Mouse (Mus musculus) midbrain, embryonic 14.5 days (tissue): Measurements from ENCODE around the gene Gm5726. TPM values are rescaled to one million over a fixed set of nuclear protein-coding genes. Genes with fewer than 3 reads are reported as not detected.
"Not testable (repeated sequence)": the region's sequence is repeated elsewhere in the genome, so short reads cannot be mapped to it uniquely, and the experiment has no call there.

ENCODE experiments used
- ATAC-seq: fragments of 200-750 bp; cut with Nextera tagmentation; 2 replicates; pipeline ENCODE4 v1.8.0; 2017; ENCODE audit warnings: moderate number of reproducible peaks, moderate library complexity; ENCODE audit not compliant: low FRiP score, low TSS enrichment
- DNase-seq: peaks from one replicate; pipeline ENCODE4 v3.0.0-alpha.2; 2015
- H3K27ac ChIP-seq: fragments of 300-500 bp; sonication (generic); replicated peaks from 2 replicates; pipeline ENCODE4 v1.5.1; 2014; ENCODE audit warnings: mild to moderate bottlenecking, low read depth, low read length, moderate library complexity
- H3K27me3 ChIP-seq: fragments of 300-500 bp; sonication (generic); 2 replicates; pipeline ENCODE4 v1.6.1; 2014; ENCODE audit warnings: low read length, control low read depth, mixed read lengths; ENCODE audit not compliant: control insufficient read depth, insufficient read depth
- H3K36me3 ChIP-seq: fragments of 300-500 bp; sonication (generic); 2 replicates; pipeline ENCODE4 v1.6.1; 2014; ENCODE audit warnings: low read length, control low read depth; ENCODE audit not compliant: control insufficient read depth, insufficient read depth
- H3K4me1 ChIP-seq: fragments of 300-500 bp; sonication (generic); 2 replicates; pipeline ENCODE4 v1.6.1; 2014; ENCODE audit warnings: mild to moderate bottlenecking, antibody characterized with exemption, low read length, control low read depth; ENCODE audit not compliant: control insufficient read depth, insufficient read depth
- H3K4me2 ChIP-seq: fragments of 300-500 bp; sonication (generic); 2 replicates; pipeline ENCODE4 v1.6.1; 2014; ENCODE audit warnings: mild to moderate bottlenecking, low read length, moderate library complexity
- H3K4me3 ChIP-seq: fragments of 300-500 bp; sonication (generic); replicated peaks from 2 replicates; pipeline ENCODE4 v1.5.1; 2014; ENCODE audit warnings: low read depth, low read length
- H3K9ac ChIP-seq: fragments of 300-500 bp; sonication (generic); replicated peaks from 2 replicates; pipeline ENCODE4 v1.6.1; 2014; ENCODE audit warnings: mild to moderate bottlenecking, low read length, moderate library complexity
- H3K9me3 ChIP-seq: fragments of 300-500 bp; sonication (generic); 2 replicates; pipeline ENCODE4 v1.6.1; 2016; ENCODE audit warnings: low read length, control low read depth, mixed read lengths; ENCODE audit not compliant: control insufficient read depth
- WGBS: fragments of 180-500 bp; shearing (Covaris S2); extraction: QIAGEN DNeasy Blood & Tissue Kit; methylation state at CpG from one replicate; pipeline ENCODE4 v1.1.7; 2014; 5-methylcytosine and 5-hydroxymethylcytosine counted together
- polyA plus RNA-seq: library from polyadenylated mRNA; unstranded; fragments of >200 nt; fragmentation: Nextera tagmentation; extraction: Ambion mirVana; gene quantifications from 2 replicates; pipeline ENCODE4 v1.2.1, GENCODE M21; 2014

The Gm5726 gene
- polyA plus RNA-seq = not detected in 2 replicates

DNA sequence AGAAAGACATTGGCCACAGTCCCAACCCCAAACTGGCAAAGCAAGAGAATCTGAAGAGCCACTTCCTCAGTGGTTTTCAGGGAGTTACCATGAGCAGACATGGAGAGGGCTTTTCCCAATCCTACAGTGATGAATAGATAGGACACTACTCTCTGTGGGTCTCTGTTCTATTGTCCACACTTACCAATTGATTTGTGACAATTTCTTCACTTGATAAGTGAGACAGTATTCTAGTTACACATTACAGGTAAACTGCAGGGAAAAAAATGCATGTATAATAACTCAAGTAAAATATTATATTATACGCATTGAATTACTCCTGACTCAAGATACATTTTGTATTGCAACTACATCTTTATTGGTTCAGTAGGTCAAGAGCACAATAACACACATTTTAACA, at the start of gene Gm5726:
Gene Gm5726, minus strand, starts transcription at position 101 of the 400 bp plus-strand sequence.
- WGBS = no CpG with 5 or more reads among the region's 1 CpGs
- not testable (repeated sequence) for H3K9me3 ChIP-seq, H3K27me3 ChIP-seq, DNase-seq, H3K36me3 ChIP-seq, ATAC-seq, H3K9ac ChIP-seq, H3K4me1 ChIP-seq, H3K27ac ChIP-seq, H3K4me3 ChIP-seq, H3K4me2 ChIP-seq

DNA sequence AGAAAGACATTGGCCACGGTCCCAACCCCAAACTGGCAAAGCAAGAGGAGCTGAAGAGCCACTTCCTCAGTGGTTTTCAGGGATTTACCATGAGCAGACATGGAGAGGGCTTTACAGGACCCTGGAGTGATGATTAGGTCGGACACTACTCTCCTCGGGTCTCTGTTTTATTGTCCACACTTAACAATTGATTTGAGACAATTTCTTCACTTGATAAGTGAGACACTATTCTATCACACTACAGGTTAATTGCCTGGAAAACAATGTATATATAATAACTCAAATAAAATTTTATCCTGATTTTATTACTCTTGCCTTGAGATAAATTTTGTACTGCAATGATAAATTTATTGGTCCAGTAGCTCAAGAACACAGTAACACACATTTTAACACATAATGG, 30.6 kb upstream of the Gm5726 start, which contains the start of gene Gm4141:
Gene Gm4141, minus strand, starts transcription at position 101 of the 400 bp plus-strand sequence.
- H3K4me2 ChIP-seq, H3K9ac ChIP-seq, H3K27ac ChIP-seq, H3K4me1 ChIP-seq, H3K4me3 ChIP-seq, H3K9me3 ChIP-seq, ATAC-seq, H3K36me3 ChIP-seq, H3K27me3 ChIP-seq, DNase-seq: not testable (repeated sequence)
- no CpG with 5 or more reads among the region's 3 CpGs for WGBS

DNA sequence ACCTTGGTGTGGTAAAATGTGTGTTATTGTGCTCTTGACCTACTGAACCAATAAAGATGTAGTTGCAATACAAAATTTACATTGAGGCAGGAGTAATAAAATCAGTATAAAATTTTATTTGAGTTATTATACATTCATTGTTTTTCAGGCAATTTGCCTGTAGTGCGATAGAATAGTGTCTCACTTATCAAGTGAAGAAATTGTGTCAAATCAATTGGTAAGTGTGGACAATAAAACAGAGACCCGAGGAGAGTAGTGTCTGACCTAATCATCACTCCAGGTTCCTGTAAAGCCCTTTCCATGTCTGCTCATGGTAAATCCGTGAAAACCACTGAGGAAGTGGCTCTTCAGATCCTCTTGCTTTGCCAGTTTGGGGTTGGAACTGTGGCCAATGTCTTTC, 12.0 kb downstream of the Gm5726 start, which contains the start of gene Vmn1r104:
Gene Vmn1r104, plus strand, starts transcription at position 301 of the 400 bp plus-strand sequence.
- no CpG with 5 or more reads among the region's 3 CpGs for WGBS
- not testable (repeated sequence) for H3K27me3 ChIP-seq, H3K27ac ChIP-seq, DNase-seq, H3K4me1 ChIP-seq, H3K4me2 ChIP-seq, H3K4me3 ChIP-seq, H3K9me3 ChIP-seq, ATAC-seq, H3K36me3 ChIP-seq, H3K9ac ChIP-seq

DNA sequence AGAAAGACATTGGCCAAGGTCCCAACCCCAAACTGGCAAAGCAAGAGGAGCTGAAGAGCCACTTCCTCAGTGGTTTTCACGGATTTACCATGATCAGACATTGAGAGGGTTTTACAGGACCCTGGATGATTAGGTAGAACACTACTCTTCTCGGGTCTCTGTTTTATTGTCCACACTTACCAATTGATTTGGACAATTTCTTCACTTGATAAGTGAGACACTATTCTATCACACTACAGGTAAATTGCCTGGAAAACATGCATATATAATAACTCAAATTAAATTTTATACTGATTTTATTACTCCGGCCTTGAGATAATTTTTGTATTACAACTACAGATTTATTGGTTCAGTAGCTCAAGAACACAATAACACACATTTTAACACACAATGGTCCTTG, 35.1 kb downstream of the Gm5726 start, which contains the start of gene Vmn1r103:
Gene Vmn1r103, minus strand, starts transcription at position 101 of the 400 bp plus-strand sequence.
- not testable (repeated sequence) for H3K4me3 ChIP-seq, ATAC-seq, DNase-seq, H3K4me1 ChIP-seq, H3K9ac ChIP-seq, H3K9me3 ChIP-seq, H3K36me3 ChIP-seq, H3K27ac ChIP-seq, H3K27me3 ChIP-seq, H3K4me2 ChIP-seq
- no CpG with 5 or more reads among the region's 3 CpGs for WGBS

Other genes with a start within 250 kb of the Gm5726 start
- not detected in 2 replicates for gene Gm4133, start 211.7 kb downstream of the Gm5726 start, polyA plus RNA-seq
- gene Gm5728, start 170.3 kb downstream of the Gm5726 start, polyA plus RNA-seq = not detected in 2 replicates
- gene Vmn1r100, start 127.8 kb downstream of the Gm5726 start, polyA plus RNA-seq = not detected in 2 replicates
- not detected in 2 replicates for gene Vmn1r101, start 103.2 kb downstream of the Gm5726 start, polyA plus RNA-seq
- not detected in 2 replicates for gene Gm10670, start 70.8 kb downstream of the Gm5726 start, polyA plus RNA-seq
- gene Vmn1r103, start 35.2 kb downstream of the Gm5726 start, polyA plus RNA-seq = not detected in 2 replicates
- gene Vmn1r104, start 11.9 kb downstream of the Gm5726 start, polyA plus RNA-seq = not detected in 2 replicates
- not detected in 2 replicates for gene Gm4141, start 30.5 kb upstream of the Gm5726 start, polyA plus RNA-seq
- gene Gm4513, start 53.3 kb upstream of the Gm5726 start, polyA plus RNA-seq = not detected in 2 replicates
- not detected in 2 replicates for gene Vmn1r107, start 123.2 kb upstream of the Gm5726 start, polyA plus RNA-seq
- gene Vmn1r111, start 157.5 kb upstream of the Gm5726 start, polyA plus RNA-seq = not detected in 2 replicates
- gene Gm10668, start 184.9 kb upstream of the Gm5726 start, polyA plus RNA-seq = not detected in 2 replicates
- not detected in 2 replicates for gene Vmn1r112, start 225.4 kb upstream of the Gm5726 start, polyA plus RNA-seq
- gene Vmn1r113, start 241.5 kb upstream of the Gm5726 start, polyA plus RNA-seq = not detected in 2 replicates